Mouse (Mus musculus) midbrain, embryonic 11.5 days (tissue): ENCODE measurements around the gene Ak1. TPM values are rescaled to one million over a fixed set of nuclear protein-coding genes. Genes with fewer than 3 reads are reported as not detected.

Source experiments
- ATAC-seq: fragments of 200-750 bp; cut with Nextera tagmentation; 2 replicates; pipeline ENCODE4 v1.8.0; 2017; ENCODE audit warnings: moderate TSS enrichment, moderate library complexity; ENCODE audit not compliant: low FRiP score
- DNase-seq: peaks from one replicate; pipeline ENCODE4 v3.0.0; 2015; ENCODE audit warnings: low spot score; ENCODE audit errors: missing footprints
- H3K27ac ChIP-seq: fragments of 300-500 bp; sonication (generic); 2 replicates; pipeline ENCODE4 v1.5.1; 2014; ENCODE audit warnings: low read depth, low read length
- H3K27me3 ChIP-seq: fragments of 300-500 bp; sonication (generic); 2 replicates; pipeline ENCODE4 v1.6.1; 2014; ENCODE audit warnings: mild to moderate bottlenecking, low read length, moderate library complexity, mixed read lengths; ENCODE audit not compliant: control insufficient read depth, insufficient read depth
- H3K36me3 ChIP-seq: fragments of 300-500 bp; sonication (generic); 2 replicates; pipeline ENCODE4 v1.6.1; 2014; ENCODE audit warnings: mild to moderate bottlenecking, low read length, moderate library complexity, mixed read lengths; ENCODE audit not compliant: control insufficient read depth, insufficient read depth
- H3K4me1 ChIP-seq: fragments of 300-500 bp; sonication (generic); 2 replicates; pipeline ENCODE4 v1.6.1; 2014; ENCODE audit warnings: low read length; ENCODE audit not compliant: control insufficient read depth, insufficient read depth
- H3K4me2 ChIP-seq: fragments of 300-500 bp; sonication (generic); 2 replicates; pipeline ENCODE4 v1.6.1; 2014; ENCODE audit warnings: mild to moderate bottlenecking, moderate library complexity
- H3K4me3 ChIP-seq: fragments of 300-500 bp; sonication (generic); 2 replicates; pipeline ENCODE4 v1.5.1; 2014; ENCODE audit warnings: low read depth, low read length
- H3K9ac ChIP-seq: fragments of 300-500 bp; sonication (generic); 2 replicates; pipeline ENCODE4 v1.6.1; 2014; ENCODE audit warnings: low read length
- H3K9me3 ChIP-seq: fragments of 300-500 bp; sonication (generic); 2 replicates; pipeline ENCODE4 v1.6.1; 2016; ENCODE audit warnings: low read length; ENCODE audit not compliant: control insufficient read depth
- WGBS: fragments of 180-500 bp; shearing (Covaris S2); extraction: QIAGEN DNeasy Blood & Tissue Kit; methylation state at CpG from one replicate; pipeline ENCODE4 v1.1.7; 2014; 5-methylcytosine and 5-hydroxymethylcytosine counted together
- polyA plus RNA-seq: library from polyadenylated mRNA; unstranded; fragments of >200 nt; fragmentation: Nextera tagmentation; extraction: Ambion mirVana; gene quantifications from 2 replicates; pipeline ENCODE4 v1.2.1, GENCODE M21; 2014

Gene Ak1
- polyA plus RNA-seq, 1 experiment from 2014 or later: 22.0 TPM

DNA sequence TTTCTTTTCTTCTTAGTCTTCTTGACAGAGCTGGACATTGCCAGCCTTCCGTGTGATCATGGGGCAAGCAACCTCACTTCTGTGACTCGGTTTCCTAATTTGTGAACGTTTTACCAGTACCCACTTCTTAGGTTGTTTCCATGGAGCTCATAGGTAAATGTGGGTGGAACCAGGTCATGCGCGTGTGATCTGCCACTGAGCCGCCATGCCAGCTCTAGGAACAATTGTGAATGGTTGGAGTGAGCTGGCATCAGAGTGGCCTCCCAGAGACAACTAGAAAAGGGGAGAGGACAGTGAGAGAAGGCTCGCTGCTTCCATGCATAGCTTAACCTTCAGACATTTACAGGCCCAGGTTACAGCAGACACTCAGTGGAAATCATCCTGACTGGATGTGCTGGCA lies 46.6 kb downstream of the Ak1 start:
- no peak overlapping the region for H3K27ac ChIP-seq

DNA sequence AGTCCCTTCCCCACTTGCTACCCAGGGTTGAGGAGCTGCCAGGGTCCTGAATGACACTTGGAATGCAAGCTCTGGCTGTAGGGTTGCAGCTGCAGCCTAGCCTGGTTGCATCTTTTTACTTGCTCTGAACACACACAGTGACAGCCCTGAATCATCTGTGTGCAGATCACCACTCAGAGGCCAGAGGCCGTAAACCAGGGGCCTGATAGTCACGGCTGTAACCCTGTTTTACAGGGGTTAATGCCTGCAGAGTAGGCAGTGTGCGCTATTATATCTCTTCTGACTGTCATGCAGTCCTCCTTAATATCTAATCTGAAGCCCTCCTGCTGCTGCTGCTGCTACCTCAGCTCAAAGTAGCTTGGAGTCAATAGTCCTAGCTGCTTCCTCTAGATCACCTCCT lies 48.3 kb downstream of the Ak1 start:
- Histone ChIP-seq H3K4me3 (no peak overlapping the region), H3K4me2 (no peak overlapping the region), H3K9me3 (no peaks in the 10 kb centered on the region), H3K27ac (no peak overlapping the region), H3K9ac (no peak overlapping the region), H3K4me1 (no peaks in the 10 kb centered on the region), H3K36me3 (no peaks in the 10 kb centered on the region), H3K27me3 (no peaks in the 10 kb centered on the region)
- 90% methylated on average over 3 of the region's 3 CpGs for WGBS
- no peak for DNase-seq
- no peak for ATAC-seq

More for the DNA sequence above, 46.6 kb downstream of the Ak1 start:
- ATAC-seq (no peak), DNase-seq (peak; percentile 89)
- no peak overlapping the region for H3K4me3 ChIP-seq
- peak overlapping the region; percentile 48; the same call in 1 of the 2 replicates for H3K9ac ChIP-seq
- WGBS: 68% methylated on average over 7 of the region's 7 CpGs
- H3K27me3 ChIP-seq: no peaks in the 10 kb centered on the region
- no peak overlapping the region for H3K4me2 ChIP-seq
- no peaks in the 10 kb centered on the region for H3K4me1 ChIP-seq
- no peaks in the 10 kb centered on the region for H3K36me3 ChIP-seq
- no peaks in the 10 kb centered on the region for H3K9me3 ChIP-seq

DNA sequence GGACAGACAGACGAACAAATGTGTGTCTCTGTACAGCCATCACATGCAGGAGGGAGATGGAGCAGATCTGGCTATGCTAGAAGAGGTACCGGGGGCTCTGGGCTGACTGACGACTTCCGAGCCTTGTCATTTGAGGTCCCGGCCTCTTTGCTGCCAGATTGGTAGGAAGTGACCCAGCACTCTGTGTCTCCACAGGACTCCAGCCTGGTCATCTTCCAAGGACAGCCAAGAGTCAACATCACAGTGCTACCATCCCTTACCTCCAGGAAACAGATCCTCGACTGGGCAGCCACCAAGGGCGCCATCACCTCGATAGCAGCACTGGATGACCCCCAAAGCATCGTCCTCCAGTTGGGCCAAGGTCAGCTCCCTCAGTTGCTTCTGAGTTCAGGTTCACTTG lies 49.6 kb downstream of the Ak1 start:
- no peaks in the 10 kb centered on the region for H3K4me1 ChIP-seq
- H3K36me3 ChIP-seq: no peaks in the 10 kb centered on the region
- 88% methylated on average over 9 of the region's 9 CpGs for WGBS
- no peak for ATAC-seq
- H3K4me2 ChIP-seq: no peak overlapping the region
- H3K9me3 ChIP-seq: no peaks in the 10 kb centered on the region
- no peaks in the 10 kb centered on the region for H3K27me3 ChIP-seq
- H3K4me3 ChIP-seq: no peak overlapping the region
- no peak overlapping the region for H3K9ac ChIP-seq
- DNase-seq: no peak
- no peak overlapping the region for H3K27ac ChIP-seq

DNA sequence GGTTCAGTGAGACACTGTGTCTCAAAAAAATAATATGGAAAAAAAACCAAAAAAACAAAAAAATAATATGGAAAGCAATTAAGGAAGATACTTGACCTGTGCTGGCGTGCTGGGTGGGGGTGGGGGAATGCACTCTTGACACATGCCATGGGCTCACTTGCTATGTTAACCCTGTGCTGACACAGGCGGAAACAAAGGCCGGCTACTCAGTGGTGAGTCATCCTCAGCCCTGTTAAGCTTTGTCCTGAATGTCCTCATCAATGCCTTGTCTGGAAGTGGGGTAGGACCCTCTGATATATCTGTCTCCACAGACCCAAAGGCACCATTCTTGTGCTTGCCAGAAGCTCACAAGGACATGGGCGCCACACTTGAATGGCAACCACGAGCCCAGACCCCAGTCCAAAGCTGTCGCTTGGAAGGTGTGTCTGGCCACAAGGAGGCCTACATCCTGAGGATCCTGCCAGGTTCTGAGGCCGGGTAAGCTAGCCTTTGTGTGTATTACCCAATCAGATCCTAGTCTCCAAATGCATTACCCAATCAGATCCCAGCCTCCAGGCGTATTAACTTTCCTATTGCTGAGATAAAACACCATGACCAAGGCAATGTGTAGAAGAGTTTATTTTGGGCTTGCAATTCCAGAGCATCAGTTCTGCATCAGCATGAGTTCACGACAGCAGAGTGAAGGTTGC lies 50.5 kb downstream of the Ak1 start:
- no peak overlapping the region for H3K27ac ChIP-seq
- DNase-seq (no peak), ATAC-seq (no peak)
- H3K4me3 ChIP-seq: no peak overlapping the region
- no peaks in the 10 kb centered on the region for H3K9me3 ChIP-seq
- WGBS: 71% methylated on average over 9 of the region's 9 CpGs
- no peaks in the 10 kb centered on the region for H3K4me1 ChIP-seq
- H3K9ac ChIP-seq: no peak overlapping the region
- no peak overlapping the region for H3K4me2 ChIP-seq
- no peaks in the 10 kb centered on the region for H3K27me3 ChIP-seq
- H3K36me3 ChIP-seq: no peaks in the 10 kb centered on the region

DNA sequence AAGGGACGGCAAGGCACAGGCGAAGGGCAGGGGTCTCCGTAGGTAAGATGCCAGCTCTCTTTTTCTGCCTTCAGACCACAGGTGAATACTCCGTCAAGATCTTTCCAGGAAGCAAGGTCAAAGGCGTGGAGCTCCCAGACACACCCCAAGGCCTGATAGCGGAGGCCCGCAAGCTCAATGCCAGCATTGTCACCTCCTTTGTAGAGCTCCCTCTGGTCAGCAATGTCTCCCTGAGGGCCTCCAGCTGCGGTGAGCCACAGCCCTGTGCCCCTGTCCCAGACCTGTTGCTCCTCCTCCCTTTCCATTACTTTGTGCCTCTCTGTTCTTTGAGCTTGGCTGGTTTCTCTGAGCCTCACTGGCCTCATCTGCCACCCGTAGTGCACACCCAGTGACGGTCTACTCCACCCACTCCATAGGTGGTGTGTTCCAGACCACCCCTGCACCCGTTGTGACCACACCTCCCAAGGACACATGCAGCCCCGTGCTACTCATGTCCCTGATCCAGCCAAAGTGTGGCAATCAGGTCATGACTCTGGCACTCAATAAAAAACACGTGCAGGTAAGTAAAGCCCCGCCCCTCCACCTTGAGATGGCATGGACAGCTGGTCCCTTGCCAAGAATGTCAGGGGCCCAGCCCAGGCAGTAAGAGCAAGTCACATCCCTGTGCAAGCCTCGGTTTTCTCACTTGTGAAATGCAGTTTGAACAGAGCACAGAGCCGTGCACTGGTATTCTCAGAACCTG lies 51.8 kb downstream of the Ak1 start:
- no peak overlapping the region for H3K27ac ChIP-seq
- 90% methylated on average over 16 of the region's 16 CpGs for WGBS
- H3K9ac ChIP-seq: no peak overlapping the region
- no peaks in the 10 kb centered on the region for H3K27me3 ChIP-seq
- no peaks in the 10 kb centered on the region for H3K4me1 ChIP-seq
- H3K36me3 ChIP-seq: no peaks in the 10 kb centered on the region
- ATAC-seq (no peak), DNase-seq (no peak)
- H3K9me3 ChIP-seq: no peaks in the 10 kb centered on the region
- no peak overlapping the region for H3K4me2 ChIP-seq
- H3K4me3 ChIP-seq: no peak overlapping the region

DNA sequence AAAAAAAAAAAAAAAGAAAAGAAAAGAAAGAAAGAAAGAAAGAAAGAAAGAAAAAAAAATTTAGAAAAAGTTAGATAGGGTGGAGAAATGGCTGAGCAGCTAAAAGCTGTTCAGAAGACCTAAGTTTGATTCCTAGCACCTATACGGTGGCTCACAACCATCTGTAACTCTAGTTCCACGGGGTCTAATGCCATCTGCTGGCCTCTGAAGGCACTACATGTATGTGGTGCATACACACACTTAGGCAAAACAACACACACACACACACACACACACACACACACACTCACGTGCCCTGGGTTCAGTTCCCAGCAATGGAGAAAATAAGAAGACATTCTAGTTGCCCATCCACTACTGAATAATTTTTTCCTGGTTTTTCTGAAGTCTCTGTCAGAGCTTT lies 55.3 kb downstream of the Ak1 start:
- DNase-seq (no peak), ATAC-seq (no peak)
- H3K4me1 ChIP-seq: no peaks in the 10 kb centered on the region
- H3K27ac ChIP-seq: no peak overlapping the region
- no peak overlapping the region for H3K4me3 ChIP-seq
- no peaks in the 10 kb centered on the region for H3K36me3 ChIP-seq
- H3K4me2 ChIP-seq: no peak overlapping the region
- WGBS: 90% methylated on average over 3 of the region's 3 CpGs
- no peaks in the 10 kb centered on the region for H3K27me3 ChIP-seq
- no peaks in the 10 kb centered on the region for H3K9me3 ChIP-seq
- no peak overlapping the region for H3K9ac ChIP-seq

DNA sequence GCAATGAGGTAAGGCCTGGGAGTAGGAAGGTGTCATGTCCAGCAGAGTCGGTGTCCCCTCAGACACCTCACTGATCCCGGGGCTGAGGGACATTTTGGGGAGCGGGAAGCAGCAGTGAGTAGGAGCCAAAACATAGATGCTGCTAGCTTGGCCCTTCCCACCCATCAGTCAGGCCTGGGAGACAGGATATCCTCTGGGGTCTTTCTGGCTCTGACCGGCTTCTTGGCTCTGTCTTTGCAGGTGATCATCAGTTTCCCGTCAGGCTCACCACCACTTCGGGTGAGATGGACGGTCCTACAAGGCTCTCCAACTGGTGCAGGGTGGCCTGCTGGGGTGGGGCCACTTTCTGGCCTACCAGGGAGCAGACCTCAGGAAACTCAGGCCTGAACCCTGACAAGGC lies 56.1 kb downstream of the Ak1 start:
- ATAC-seq (no peak), DNase-seq (no peak)
- H3K4me3 ChIP-seq: no peak overlapping the region
- no peak overlapping the region for H3K9ac ChIP-seq
- 93% methylated on average over 7 of the region's 7 CpGs for WGBS
- no peaks in the 10 kb centered on the region for H3K4me1 ChIP-seq
- no peaks in the 10 kb centered on the region for H3K9me3 ChIP-seq
- H3K27me3 ChIP-seq: no peaks in the 10 kb centered on the region
- H3K27ac ChIP-seq: no peak overlapping the region
- no peak overlapping the region for H3K4me2 ChIP-seq
- H3K36me3 ChIP-seq: peaks cover 1% of the 10 kb centered on the region; the same call in 1 of the 2 replicates

DNA sequence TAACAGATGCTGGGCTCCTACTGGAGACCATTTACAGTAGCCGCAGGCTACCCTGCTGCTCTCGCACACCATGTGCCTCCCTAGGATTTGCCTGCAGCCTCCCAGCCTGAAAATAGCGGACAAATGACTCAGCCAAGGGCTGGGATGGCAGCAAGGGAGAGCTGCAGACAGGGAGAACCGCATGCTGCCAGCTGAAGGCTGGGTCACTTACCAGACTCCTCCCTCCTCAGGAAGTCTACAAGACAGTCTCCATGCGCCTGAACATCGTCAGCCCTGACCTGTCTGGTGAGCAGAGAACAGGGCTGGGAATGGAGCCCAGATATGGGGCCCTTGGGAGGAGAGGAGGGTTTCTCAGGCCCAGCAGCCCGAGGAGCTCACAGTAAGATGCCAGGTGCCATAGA lies 58.5 kb downstream of the Ak1 start:
- DNase-seq: no peak
- ATAC-seq: no peak
- no peak overlapping the region for H3K9ac ChIP-seq
- no peaks in the 10 kb centered on the region for H3K9me3 ChIP-seq
- no peaks in the 10 kb centered on the region for H3K4me1 ChIP-seq
- WGBS: 71% methylated on average over 7 of the region's 7 CpGs
- H3K4me3 ChIP-seq: no peak overlapping the region
- H3K27me3 ChIP-seq: no peaks in the 10 kb centered on the region
- no peak overlapping the region for H3K27ac ChIP-seq
- peaks cover 6% of the 10 kb centered on the region; the same call in 1 of the 2 replicates for H3K36me3 ChIP-seq
- H3K4me2 ChIP-seq: no peak overlapping the region

DNA sequence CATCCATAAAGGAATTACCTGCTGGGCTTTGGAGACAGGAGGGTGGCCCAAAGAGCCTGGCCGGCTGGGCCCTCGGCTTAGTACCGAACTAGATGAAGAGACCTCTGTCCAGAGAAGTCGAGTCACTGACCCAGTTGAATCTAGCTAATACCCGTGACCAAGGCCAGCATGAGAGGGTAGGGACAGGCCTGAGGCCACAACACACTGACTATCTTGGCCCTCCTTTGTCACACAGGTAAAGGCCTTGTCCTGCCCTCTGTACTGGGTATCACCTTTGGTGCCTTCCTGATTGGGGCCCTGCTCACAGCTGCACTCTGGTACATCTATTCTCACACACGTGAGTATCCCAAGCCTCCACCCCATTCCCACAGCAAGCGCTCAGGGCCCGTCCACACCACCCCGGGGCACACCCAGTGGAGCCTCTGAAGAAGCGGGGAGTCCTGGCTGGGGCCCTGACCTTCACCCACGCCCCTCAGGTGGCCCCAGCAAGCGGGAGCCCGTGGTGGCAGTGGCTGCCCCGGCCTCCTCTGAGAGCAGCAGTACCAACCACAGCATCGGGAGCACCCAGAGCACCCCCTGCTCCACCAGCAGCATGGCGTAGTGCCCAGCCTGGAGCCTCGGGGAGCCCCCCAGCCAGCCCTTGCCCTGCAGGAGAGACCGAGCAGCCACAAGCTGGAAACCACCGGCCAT lies 59.5 kb downstream of the Ak1 start:
- no peak for DNase-seq
- Histone ChIP-seq H3K27ac (no peak overlapping the region), H3K4me1 (no peaks in the 10 kb centered on the region), H3K36me3 (peaks cover 6% of the 10 kb centered on the region; the same call in 1 of the 2 replicates), H3K9ac (no peak overlapping the region), H3K27me3 (no peaks in the 10 kb centered on the region), H3K9me3 (no peaks in the 10 kb centered on the region), H3K4me2 (no peak overlapping the region), H3K4me3 (no peak overlapping the region)
- ATAC-seq: no peak
- 86% methylated on average over 19 of the region's 19 CpGs for WGBS
